Mouse (Mus musculus): ENCODE data around the gene Ptms. TPM values are rescaled to one million over a fixed set of nuclear protein-coding genes. Genes with fewer than 3 reads are reported as not detected.
"Not testable (repeated sequence)": the region's sequence is repeated elsewhere in the genome, so short reads cannot be mapped to it uniquely, and the experiment has no call there.

The Ptms gene
- polyA plus RNA-seq, 1 experiment from 2014 or later: 87.8 TPM

GRCm38 (mm10) chr6:124900801-124901480, 19.0 kb downstream of the Ptms start:
- no peaks in the 10 kb centered on the region for H3K27me3 ChIP-seq (replicated peaks; ENCODE audit: control insufficient read depth, insufficient read depth, low read length)
- H3K27ac ChIP-seq (ENCODE audit: low read length): no peak overlapping the region
- no peak overlapping the region for H3K4me2 ChIP-seq (ENCODE audit: low read depth, low read length)
- H3K4me1 ChIP-seq (ENCODE audit: control insufficient read depth, insufficient read depth, low read length): peaks cover 6% of the 10 kb centered on the region; the same call in 1 of the 2 replicates
- no peak overlapping the region for H3K4me3 ChIP-seq (ENCODE audit: low read length)
- H3K36me3 ChIP-seq (ENCODE audit: control insufficient read depth, insufficient read depth, low read length): no peaks in the 10 kb centered on the region
- 64% methylated on average over 10 of the region's 10 CpGs for WGBS
- ATAC-seq: no peak
- no peaks in the 10 kb centered on the region for H3K9me3 ChIP-seq (ENCODE audit: control insufficient read depth, low read length)
- no peak overlapping the region for H3K9ac ChIP-seq (ENCODE audit: low read depth, low read length)

- no peaks in the 10 kb centered on the region for H3K36me3 ChIP-seq (ENCODE audit: control insufficient read depth, insufficient read depth, low read length)
- H3K4me3 ChIP-seq (ENCODE audit: low read length): no peak overlapping the region
- 63% methylated on average over 8 of the region's 8 CpGs for WGBS
- ATAC-seq: no peak
- no peak overlapping the region for H3K27ac ChIP-seq (ENCODE audit: low read length)
- peaks cover 6% of the 10 kb centered on the region; the same call in 1 of the 2 replicates for H3K4me1 ChIP-seq (ENCODE audit: control insufficient read depth, insufficient read depth, low read length)
- no peaks in the 10 kb centered on the region for H3K27me3 ChIP-seq (replicated peaks; ENCODE audit: control insufficient read depth, insufficient read depth, low read length)
- H3K4me2 ChIP-seq (ENCODE audit: low read depth, low read length): no peak overlapping the region
- no peaks in the 10 kb centered on the region for H3K9me3 ChIP-seq (ENCODE audit: control insufficient read depth, low read length)
- no peak overlapping the region for H3K9ac ChIP-seq (ENCODE audit: low read depth, low read length)
Observed at GRCm38 (mm10) chr6:124900056-124900800, 19.7 kb downstream of the Ptms start.

- Histone ChIP-seq H3K27me3 (replicated peaks; ENCODE audit: control insufficient read depth, insufficient read depth, low read length) (no peaks in the 10 kb centered on the region), H3K9ac (ENCODE audit: low read depth, low read length) (no peak overlapping the region), H3K4me2 (ENCODE audit: low read depth, low read length) (no peak overlapping the region), H3K27ac (ENCODE audit: low read length) (no peak overlapping the region), H3K4me3 (ENCODE audit: low read length) (no peak overlapping the region), H3K36me3 (ENCODE audit: control insufficient read depth, insufficient read depth, low read length) (no peaks in the 10 kb centered on the region), H3K4me1 (ENCODE audit: control insufficient read depth, insufficient read depth, low read length) (no peaks in the 10 kb centered on the region), H3K9me3 (ENCODE audit: control insufficient read depth, low read length) (no peaks in the 10 kb centered on the region)
- ATAC-seq: no peak
- 38% methylated on average over 3 of the region's 3 CpGs for WGBS
Observed at GRCm38 (mm10) chr6:124898359-124898758, 21.5 kb downstream of the Ptms start.

GRCm38 (mm10) chr6:124894113-124894512, 25.8 kb downstream of the Ptms start:
- H3K9ac ChIP-seq (ENCODE audit: low read depth, low read length); H3K27ac ChIP-seq (ENCODE audit: low read length); H3K4me2 ChIP-seq (ENCODE audit: low read depth, low read length); ATAC-seq; H3K4me1 ChIP-seq (ENCODE audit: control insufficient read depth, insufficient read depth, low read length); H3K4me3 ChIP-seq (ENCODE audit: low read length); H3K27me3 ChIP-seq (replicated peaks; ENCODE audit: control insufficient read depth, insufficient read depth, low read length); H3K9me3 ChIP-seq (ENCODE audit: control insufficient read depth, low read length); H3K36me3 ChIP-seq (ENCODE audit: control insufficient read depth, insufficient read depth, low read length): not testable (repeated sequence)
- 87% methylated on average over 2 of the region's 2 CpGs for WGBS

- Histone ChIP-seq H3K27me3 (replicated peaks; ENCODE audit: control insufficient read depth, insufficient read depth, low read length) (0 out of 2 replicates have a peak, but pooled peaks cover 2% of the 10 kb centered on the region), H3K4me3 (ENCODE audit: low read length) (no peak overlapping the region), H3K36me3 (ENCODE audit: control insufficient read depth, insufficient read depth, low read length) (no peaks in the 10 kb centered on the region), H3K9ac (ENCODE audit: low read depth, low read length) (no peak overlapping the region), H3K4me2 (ENCODE audit: low read depth, low read length) (no peak overlapping the region), H3K27ac (ENCODE audit: low read length) (no peak overlapping the region), H3K4me1 (ENCODE audit: control insufficient read depth, insufficient read depth, low read length) (no peaks in the 10 kb centered on the region), H3K9me3 (ENCODE audit: control insufficient read depth, low read length) (no peaks in the 10 kb centered on the region)
- WGBS: 61% methylated on average over 6 of the region's 6 CpGs
- no peak for ATAC-seq
Observed at GRCm38 (mm10) chr6:124890997-124891396, 28.9 kb downstream of the Ptms start.

GRCm38 (mm10) chr6:124888555-124889125, 31.3 kb downstream of the Ptms start:
- WGBS: 86% methylated on average over 6 of the region's 6 CpGs
- Histone ChIP-seq H3K27ac (ENCODE audit: low read length) (no peak overlapping the region), H3K9me3 (ENCODE audit: control insufficient read depth, low read length) (no peaks in the 10 kb centered on the region), H3K4me2 (ENCODE audit: low read depth, low read length) (no peak overlapping the region), H3K4me3 (ENCODE audit: low read length) (no peak overlapping the region), H3K27me3 (replicated peaks; ENCODE audit: control insufficient read depth, insufficient read depth, low read length) (0 out of 2 replicates have a peak, but pooled peaks cover 2% of the 10 kb centered on the region), H3K4me1 (ENCODE audit: control insufficient read depth, insufficient read depth, low read length) (no peaks in the 10 kb centered on the region), H3K36me3 (ENCODE audit: control insufficient read depth, insufficient read depth, low read length) (no peaks in the 10 kb centered on the region), H3K9ac (ENCODE audit: low read depth, low read length) (no peak overlapping the region)
- no peak for ATAC-seq

GRCm38 (mm10) chr6:124887986-124888385, 31.9 kb downstream of the Ptms start, which contains the start of gene Cd4:
Gene Cd4, minus strand, starts transcription at chr6:124888221.
- Histone ChIP-seq H3K27me3 (replicated peaks; ENCODE audit: control insufficient read depth, insufficient read depth, low read length) (0 out of 2 replicates have a peak, but pooled peaks cover 2% of the 10 kb centered on the region), H3K4me3 (ENCODE audit: low read length) (no peak within 1 kb of the TSS), H3K4me2 (ENCODE audit: low read depth, low read length) (no peak within 1 kb of the TSS), H3K27ac (ENCODE audit: low read length) (no peak within 1 kb of the TSS), H3K4me1 (ENCODE audit: control insufficient read depth, insufficient read depth, low read length) (no peaks in the 10 kb centered on the region), H3K36me3 (ENCODE audit: control insufficient read depth, insufficient read depth, low read length) (no peaks in the 10 kb centered on the region), H3K9me3 (ENCODE audit: control insufficient read depth, low read length) (no peaks in the 10 kb centered on the region), H3K9ac (ENCODE audit: low read depth, low read length) (no peak within 1 kb of the TSS)
- 74% methylated on average over 9 of the region's 9 CpGs for WGBS
- ATAC-seq: no peak

- 94% methylated on average over 8 of the region's 8 CpGs for WGBS
Observed at GRCm38 (mm10) chr6:124885956-124886381, 33.9 kb downstream of the Ptms start.

GRCm38 (mm10) chr6:124884714-124885500, 35.0 kb downstream of the Ptms start:
- H3K27ac ChIP-seq (ENCODE audit: low read length): no peak overlapping the region
- H3K36me3 ChIP-seq (ENCODE audit: control insufficient read depth, insufficient read depth, low read length): no peaks in the 10 kb centered on the region
- no peak overlapping the region for H3K4me3 ChIP-seq (ENCODE audit: low read length)
- no peak overlapping the region for H3K4me2 ChIP-seq (ENCODE audit: low read depth, low read length)
- no peak for ATAC-seq
- no peaks in the 10 kb centered on the region for H3K27me3 ChIP-seq (replicated peaks; ENCODE audit: control insufficient read depth, insufficient read depth, low read length)
- 75% methylated on average over 10 of the region's 10 CpGs for WGBS
- H3K9ac ChIP-seq (ENCODE audit: low read depth, low read length): no peak overlapping the region
- H3K4me1 ChIP-seq (ENCODE audit: control insufficient read depth, insufficient read depth, low read length): no peaks in the 10 kb centered on the region
- H3K9me3 ChIP-seq (ENCODE audit: control insufficient read depth, low read length): no peaks in the 10 kb centered on the region

More at GRCm38 (mm10) chr6:124885956-124886381, 33.9 kb downstream of the Ptms start:
- Histone ChIP-seq H3K4me2 (ENCODE audit: low read depth, low read length) (no peak overlapping the region), H3K4me3 (ENCODE audit: low read length) (no peak overlapping the region), H3K4me1 (ENCODE audit: control insufficient read depth, insufficient read depth, low read length) (no peaks in the 10 kb centered on the region), H3K27ac (ENCODE audit: low read length) (no peak overlapping the region), H3K27me3 (replicated peaks; ENCODE audit: control insufficient read depth, insufficient read depth, low read length) (no peaks in the 10 kb centered on the region), H3K36me3 (ENCODE audit: control insufficient read depth, insufficient read depth, low read length) (no peaks in the 10 kb centered on the region), H3K9ac (ENCODE audit: low read depth, low read length) (no peak overlapping the region), H3K9me3 (ENCODE audit: control insufficient read depth, low read length) (no peaks in the 10 kb centered on the region)
- ATAC-seq: no peak

All from intestine, embryonic 16.5 days (tissue).